Mouse (Mus musculus) lung, postnatal 14 days (tissue): ENCODE data around the gene Ubald2.
A peak's percentile ranks its signal among the peaks of the same experiment; 100 is the strongest.
"Not testable (repeated sequence)": the region's sequence is repeated elsewhere in the genome, so short reads cannot be mapped to it uniquely, and the experiment has no call there.

Experiments used
- DNase-seq: peaks from one replicate; pipeline ENCODE4 v3.0.0; 2021

Gene Ubald2

GRCm38 (mm10) chr11:116416196-116416943 lies 17.5 kb upstream of the Ubald2 start:
- no peak for DNase-seq

GRCm38 (mm10) chr11:116417054-116417453 lies 16.8 kb upstream of the Ubald2 start:
- DNase-seq = no peak

DNA sequence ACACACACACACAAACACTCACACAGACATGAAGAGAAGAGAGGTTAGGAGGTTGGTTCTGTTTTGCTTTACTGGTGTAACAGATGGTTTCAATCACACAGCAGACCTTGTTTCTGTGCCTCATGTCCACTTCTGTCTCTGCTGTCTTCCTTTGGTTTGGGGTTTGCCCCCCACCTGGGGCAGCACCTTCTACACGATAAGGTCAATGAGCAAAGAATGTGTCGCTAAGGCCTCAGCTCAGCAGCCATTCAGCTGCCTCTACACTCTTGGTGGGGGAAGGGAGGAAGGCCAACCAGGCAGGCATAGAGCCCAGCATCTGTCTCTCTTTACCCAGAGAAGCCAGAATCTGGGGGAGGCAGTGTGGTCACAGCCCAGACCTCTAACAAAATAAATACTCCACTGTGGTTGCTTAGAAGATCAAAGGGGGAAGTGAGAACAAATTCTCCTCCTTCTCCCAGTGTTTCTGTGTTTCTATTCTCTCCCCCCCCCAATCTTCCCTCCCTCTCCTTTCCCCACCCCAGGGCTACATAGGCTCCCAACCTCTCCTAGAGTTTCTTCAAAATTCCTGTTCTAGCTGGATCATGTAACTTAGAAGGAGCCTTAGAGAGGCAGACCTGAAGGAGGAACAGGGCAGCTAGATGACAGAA lies 15.6 kb upstream of the Ubald2 start:
- DNase-seq = peak; percentile 40

GRCm38 (mm10) chr11:116418841-116419462 lies 14.9 kb upstream of the Ubald2 start:
- no peak for DNase-seq

- DNase-seq = no peak
These were observed 12.8 kb upstream of the Ubald2 start for GRCm38 (mm10) chr11:116421102-116421501.

- no peak for DNase-seq
These were observed 11.3 kb upstream of the Ubald2 start for GRCm38 (mm10) chr11:116422562-116422961.

GRCm38 (mm10) chr11:116423214-116423613 lies 10.7 kb upstream of the Ubald2 start:
- DNase-seq = no peak

DNA sequence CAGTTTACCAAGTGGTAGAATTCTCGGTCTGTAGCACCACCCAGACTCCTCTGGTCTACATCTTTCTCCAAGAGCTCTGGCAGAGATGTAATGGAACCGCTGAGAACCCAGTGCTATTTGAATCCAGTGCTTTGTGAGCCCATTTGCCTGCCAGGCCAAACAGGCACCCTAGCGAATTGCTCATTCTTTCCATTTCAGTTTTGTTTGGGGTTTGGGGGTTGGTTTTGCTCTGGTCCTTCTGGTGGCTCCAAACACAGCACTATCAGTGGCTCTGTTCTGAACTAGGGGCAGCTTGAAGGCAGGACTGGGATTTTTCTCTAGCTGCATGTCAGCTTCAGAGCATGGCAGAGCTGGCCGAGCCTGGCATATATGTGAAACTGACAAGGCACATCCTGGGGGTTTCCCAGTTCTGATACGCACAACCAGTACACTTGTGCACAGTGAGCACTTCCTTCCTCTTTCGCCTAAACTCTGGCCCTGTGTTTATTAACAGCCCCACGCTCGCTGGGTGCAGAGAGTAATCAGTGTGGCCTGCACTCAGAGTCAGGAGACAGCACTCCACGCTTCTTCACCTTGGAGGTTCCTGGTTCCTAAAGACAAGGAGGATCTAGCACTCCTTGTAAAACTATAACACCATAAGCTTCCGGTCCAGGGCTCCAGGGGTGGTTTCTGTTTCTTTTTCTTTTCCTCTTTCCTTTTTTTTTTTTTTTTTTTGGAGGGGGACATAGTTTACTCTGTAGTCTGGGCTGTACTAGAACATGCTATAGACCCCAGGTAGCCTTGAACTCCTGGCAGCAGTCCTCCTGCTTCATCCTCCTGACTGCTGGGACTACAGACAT lies 9.9 kb upstream of the Ubald2 start:
- peak; percentile 56 for DNase-seq

- no peak for DNase-seq
These were observed 9.1 kb upstream of the Ubald2 start for GRCm38 (mm10) chr11:116424621-116425407.

GRCm38 (mm10) chr11:116426328-116426727 lies 7.6 kb upstream of the Ubald2 start:
- DNase-seq = not testable (repeated sequence)

GRCm38 (mm10) chr11:116426852-116427575 lies 6.9 kb upstream of the Ubald2 start:
- no peak for DNase-seq

GRCm38 (mm10) chr11:116428872-116429859 lies 4.7 kb upstream of the Ubald2 start:
- no peak for DNase-seq

GRCm38 (mm10) chr11:116429862-116430613 lies 3.9 kb upstream of the Ubald2 start:
- no peak for DNase-seq

DNA sequence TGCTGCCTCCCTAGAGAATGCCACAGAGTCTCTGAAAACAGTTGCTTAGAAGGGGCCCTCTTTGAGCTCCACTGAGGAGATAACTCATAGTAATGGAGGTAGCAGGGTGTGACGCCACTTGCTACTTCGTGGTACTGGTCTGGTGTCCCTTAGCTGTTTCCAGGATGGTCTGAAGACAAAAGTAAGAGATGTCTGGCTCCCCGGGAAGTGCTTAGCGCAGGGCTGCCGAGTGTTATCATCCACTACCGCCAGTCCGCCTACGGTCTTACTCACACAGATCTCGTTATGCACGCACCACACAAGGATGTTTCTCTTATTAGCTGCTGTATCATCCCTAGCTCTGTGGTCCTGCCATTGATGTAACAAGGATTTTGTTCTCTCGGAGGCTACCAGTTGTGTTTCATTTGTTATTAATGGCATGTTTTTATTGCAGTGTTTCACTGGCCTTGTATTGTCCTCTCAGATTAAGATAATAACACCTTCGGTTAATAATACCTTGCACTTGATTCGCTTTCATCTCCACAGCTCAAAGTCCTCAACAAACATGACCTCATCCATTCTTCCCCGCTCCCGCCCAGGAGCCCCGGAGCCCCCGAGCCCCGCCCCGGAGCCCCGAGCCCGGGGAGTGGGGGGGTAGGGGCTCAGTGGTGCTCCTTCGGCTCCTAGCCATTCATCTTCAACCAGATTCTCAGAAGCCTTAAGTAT lies 3.0 kb upstream of the Ubald2 start:
- DNase-seq = no peak

DNA sequence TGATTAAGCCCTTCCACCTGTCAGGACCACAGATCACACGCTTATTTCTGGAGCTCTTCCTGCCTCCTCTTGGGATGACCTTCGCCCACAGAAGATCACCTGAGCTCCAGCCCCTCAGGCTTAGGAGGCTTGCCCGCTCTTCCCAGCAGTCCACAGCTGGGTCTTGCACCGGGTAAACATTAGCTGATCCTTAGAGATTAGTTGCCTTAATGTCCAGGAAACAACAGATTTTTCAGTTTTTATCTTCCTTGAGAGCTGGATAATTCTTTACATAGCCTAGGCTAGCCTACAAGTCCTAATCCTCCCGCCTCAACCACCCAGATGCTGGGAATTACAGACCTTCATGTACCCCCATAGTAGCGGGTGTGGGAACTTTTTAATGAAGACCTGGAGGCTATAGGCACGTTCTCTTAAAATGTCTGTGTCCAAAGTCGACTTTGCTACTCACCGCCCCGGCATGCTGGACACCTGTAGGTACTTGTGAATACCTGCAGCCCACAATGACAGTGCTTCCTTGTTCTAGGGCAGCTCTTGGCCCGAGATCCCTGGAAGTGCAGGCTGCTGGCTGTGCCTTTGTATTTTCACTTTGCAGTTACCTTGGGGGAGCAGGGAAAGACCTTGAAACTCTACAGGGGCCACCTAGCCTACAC lies 2.3 kb upstream of the Ubald2 start:
- DNase-seq = no peak

DNA sequence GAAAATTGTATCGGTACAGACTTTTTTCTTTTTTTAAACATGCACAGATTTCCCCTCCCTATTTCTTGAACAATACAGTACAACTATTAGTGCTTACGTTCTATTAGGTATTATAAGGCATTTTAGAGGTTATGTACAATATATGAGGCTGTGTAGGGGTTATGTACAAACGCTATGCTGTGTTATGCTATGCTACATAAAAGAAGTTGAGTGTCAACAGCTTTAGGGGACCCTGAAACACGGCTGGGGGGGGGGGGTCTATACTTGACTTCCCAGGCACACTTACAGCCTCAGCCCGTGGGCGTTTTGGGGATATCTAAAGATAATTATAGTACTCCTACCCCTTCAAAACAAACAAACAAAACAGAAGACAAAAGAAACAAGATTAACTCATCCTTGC lies 1.8 kb upstream of the Ubald2 start:
- DNase-seq = no peak

DNA sequence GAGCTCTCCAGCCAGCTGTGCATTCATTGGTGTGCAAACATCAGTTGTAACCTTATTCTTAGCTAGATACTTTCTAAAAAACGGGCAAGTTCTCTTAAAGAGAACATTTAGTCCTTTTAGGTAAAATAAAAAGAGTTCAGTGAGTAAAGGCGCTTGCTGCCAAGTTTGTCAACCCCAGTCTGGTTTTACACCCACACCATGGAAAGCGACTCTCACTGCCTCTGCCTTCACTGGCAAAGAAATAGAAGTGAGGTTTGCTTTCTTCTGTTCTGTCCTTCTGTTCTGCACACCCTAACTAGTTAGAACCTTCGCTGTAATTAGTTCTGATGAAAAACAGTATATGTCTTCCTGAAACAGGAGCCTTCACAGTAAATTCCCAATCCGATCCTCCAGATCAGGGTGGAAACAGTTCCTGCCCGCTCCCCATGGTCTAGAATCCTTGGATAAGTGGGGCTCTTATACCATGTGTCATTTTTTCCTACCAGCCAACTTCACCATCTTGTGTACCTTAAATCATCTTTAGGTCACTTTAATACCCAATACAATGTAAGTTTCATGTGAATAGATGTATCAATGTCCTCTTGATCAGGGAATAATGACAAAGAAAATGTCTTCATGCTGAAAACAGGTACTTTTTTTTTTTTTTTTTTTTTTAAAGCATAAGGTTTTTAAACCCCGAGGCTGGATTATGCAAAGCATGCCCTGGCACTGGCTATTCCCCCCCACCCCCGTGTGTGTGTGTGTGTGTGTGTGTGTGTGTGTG lies 1.1 kb upstream of the Ubald2 start:
- DNase-seq = no peak
